Mouse (Mus musculus): ENCODE measurements around the gene Mre11a. TPM values are rescaled to one million over a fixed set of nuclear protein-coding genes. Genes with fewer than 3 reads are reported as not detected.
A peak's percentile ranks its signal among the peaks of the same experiment; 100 is the strongest.

Gene Mre11a
- polyA plus RNA-seq, 1 experiment: 13.8 TPM

- no peak for TF ChIP-seq CTCF (IDR thresholded peaks at IDR 0.05; ENCODE audit: control insufficient read depth, insufficient read depth, low read length)
- TF ChIP-seq POLR2A (IDR thresholded peaks at IDR 0.05; ENCODE audit: borderline replicate concordance, control insufficient read depth, low read depth, low read length): no peak
- Histone ChIP-seq H3K4me1 (ENCODE audit: control insufficient read depth, insufficient read depth, low read length) (peaks cover 1% of the 10 kb centered on the region; the same call in 1 of the 2 replicates), H3K4me3 (replicated peaks; ENCODE audit: control insufficient read depth, low read depth, low read length) (no peak overlapping the region), H3K27ac (ENCODE audit: control insufficient read depth, insufficient read depth, low read depth, low read length, poor library complexity) (peak overlapping the region; percentile 84)
- WGBS: 75% methylated on average over 6 of the region's 6 CpGs
Observed at GRCm38 (mm10) chr9:14835335-14836075, 51.1 kb downstream of the Mre11a start.

- Histone ChIP-seq H3K4me3 (replicated peaks; ENCODE audit: control insufficient read depth, low read depth, low read length) (no peak overlapping the region), H3K27ac (ENCODE audit: control insufficient read depth, insufficient read depth, low read depth, low read length, poor library complexity) (no peak overlapping the region), H3K4me1 (ENCODE audit: control insufficient read depth, insufficient read depth, low read length) (peaks cover 1% of the 10 kb centered on the region; the same call in 1 of the 2 replicates)
- WGBS: 58% methylated on average over 7 of the region's 7 CpGs
- TF ChIP-seq POLR2A (IDR thresholded peaks at IDR 0.05; ENCODE audit: borderline replicate concordance, control insufficient read depth, low read depth, low read length) (no peak), CTCF (IDR thresholded peaks at IDR 0.05; ENCODE audit: control insufficient read depth, insufficient read depth, low read length) (no peak)
Observed at GRCm38 (mm10) chr9:14839527-14839926, 55.1 kb downstream of the Mre11a start.

- Histone ChIP-seq H3K4me1 (ENCODE audit: control insufficient read depth, insufficient read depth, low read length) (peaks cover 1% of the 10 kb centered on the region; the same call in 1 of the 2 replicates), H3K27ac (ENCODE audit: control insufficient read depth, insufficient read depth, low read depth, low read length, poor library complexity) (no peak overlapping the region), H3K4me3 (replicated peaks; ENCODE audit: control insufficient read depth, low read depth, low read length) (no peak overlapping the region)
- TF ChIP-seq POLR2A (IDR thresholded peaks at IDR 0.05; ENCODE audit: borderline replicate concordance, control insufficient read depth, low read depth, low read length) (no peak), CTCF (IDR thresholded peaks at IDR 0.05; ENCODE audit: control insufficient read depth, insufficient read depth, low read length) (no peak)
- 82% methylated on average over 5 of the region's 5 CpGs for WGBS
Observed at GRCm38 (mm10) chr9:14839970-14840369, 55.5 kb downstream of the Mre11a start.

GRCm38 (mm10) chr9:14841878-14842761 lies 57.7 kb downstream of the Mre11a start:
- no peak overlapping the region for H3K27ac ChIP-seq (ENCODE audit: control insufficient read depth, insufficient read depth, low read depth, low read length, poor library complexity)
- no peak for TF ChIP-seq POLR2A (IDR thresholded peaks at IDR 0.05; ENCODE audit: borderline replicate concordance, control insufficient read depth, low read depth, low read length)
- TF ChIP-seq CTCF (IDR thresholded peaks at IDR 0.05; ENCODE audit: control insufficient read depth, insufficient read depth, low read length): no peak
- H3K4me3 ChIP-seq (replicated peaks; ENCODE audit: control insufficient read depth, low read depth, low read length): no peak overlapping the region
- WGBS: 74% methylated on average over 10 of the region's 10 CpGs
- H3K4me1 ChIP-seq (ENCODE audit: control insufficient read depth, insufficient read depth, low read length): no peaks in the 10 kb centered on the region

GRCm38 (mm10) chr9:14843311-14843857 lies 58.9 kb downstream of the Mre11a start:
- 81% methylated on average over 6 of the region's 6 CpGs for WGBS
- no peak for TF ChIP-seq POLR2A (IDR thresholded peaks at IDR 0.05; ENCODE audit: borderline replicate concordance, control insufficient read depth, low read depth, low read length)
- no peak for TF ChIP-seq CTCF (IDR thresholded peaks at IDR 0.05; ENCODE audit: control insufficient read depth, insufficient read depth, low read length)
- Histone ChIP-seq H3K4me1 (ENCODE audit: control insufficient read depth, insufficient read depth, low read length) (no peaks in the 10 kb centered on the region), H3K4me3 (replicated peaks; ENCODE audit: control insufficient read depth, low read depth, low read length) (no peak overlapping the region), H3K27ac (ENCODE audit: control insufficient read depth, insufficient read depth, low read depth, low read length, poor library complexity) (no peak overlapping the region)

- no peak overlapping the region for H3K27ac ChIP-seq (ENCODE audit: control insufficient read depth, insufficient read depth, low read depth, low read length, poor library complexity)
- no peak overlapping the region for H3K4me3 ChIP-seq (replicated peaks; ENCODE audit: control insufficient read depth, low read depth, low read length)
- 82% methylated on average over 3 of the region's 3 CpGs for WGBS
- H3K4me1 ChIP-seq (ENCODE audit: control insufficient read depth, insufficient read depth, low read length): no peaks in the 10 kb centered on the region
- TF ChIP-seq CTCF (IDR thresholded peaks at IDR 0.05; ENCODE audit: control insufficient read depth, insufficient read depth, low read length): no peak
- no peak for TF ChIP-seq POLR2A (IDR thresholded peaks at IDR 0.05; ENCODE audit: borderline replicate concordance, control insufficient read depth, low read depth, low read length)
Observed at GRCm38 (mm10) chr9:14843901-14844300, 59.4 kb downstream of the Mre11a start.

- no peaks in the 10 kb centered on the region for H3K4me1 ChIP-seq (ENCODE audit: control insufficient read depth, insufficient read depth, low read length)
Observed at GRCm38 (mm10) chr9:14846428-14846827, 62.0 kb downstream of the Mre11a start.

More at GRCm38 (mm10) chr9:14846428-14846827, 62.0 kb downstream of the Mre11a start:
- Histone ChIP-seq H3K27ac (ENCODE audit: control insufficient read depth, insufficient read depth, low read depth, low read length, poor library complexity) (no peak overlapping the region), H3K4me3 (replicated peaks; ENCODE audit: control insufficient read depth, low read depth, low read length) (no peak overlapping the region)
- 60% methylated on average over 5 of the region's 5 CpGs for WGBS
- TF ChIP-seq CTCF (IDR thresholded peaks at IDR 0.05; ENCODE audit: control insufficient read depth, insufficient read depth, low read length) (peak; percentile 77), POLR2A (IDR thresholded peaks at IDR 0.05; ENCODE audit: borderline replicate concordance, control insufficient read depth, low read depth, low read length) (no peak)
